ENCODE assay signal across 13 mouse cellular contexts in genomic region chr16:87497171-87497570, GRCm38 (mm10). TPM values are rescaled to one million over a fixed set of nuclear protein-coding genes. Genes with fewer than 3 reads are reported as not detected.
A peak's percentile ranks its signal among the peaks of the same experiment; 100 is the strongest.
DNase-seq lines count a peak whose midpoint lies in the region; ATAC-seq and TF ChIP-seq lines count a peak whose summit lies in the region.
"Had no signal": no experiment of that assay in that cellular context is flagged by ENCODE, and none has a peak within 500 bp of the region (broad histone marks: within the 10 kb centered on the region; RNA-seq: fewer than 3 reads in every experiment).

No protein-coding gene starts in this region.

- WGBS in liver, embryonic 11.5 days: 83% methylated on average over 6 of the region's 6 CpGs
- 88% methylated on average over 6 of the region's 6 CpGs for WGBS in intestine, embryonic 16.5 days
- 82% methylated on average over 6 of the region's 6 CpGs for WGBS in liver, postnatal 0 days (ENCODE audit: insufficient replicate concordance)
- WGBS in forebrain, embryonic 16.5 days: 92% methylated on average over 6 of the region's 6 CpGs

- H3K4me1 ChIP-seq in liver, embryonic 11.5 days (replicated peaks; ENCODE audit: control insufficient read depth, insufficient read depth, low read length): peaks cover 15% of the 10 kb centered on the region
- peaks cover 2% of the 10 kb centered on the region for H3K4me1 ChIP-seq in ES-Bruce4 (ENCODE audit: control insufficient read depth, insufficient read depth, low read length)
- peaks cover 22% of the 10 kb centered on the region for H3K4me1 ChIP-seq in intestine, embryonic 16.5 days (ENCODE audit: control insufficient read depth, insufficient read depth, low read length)
- H3K4me1 ChIP-seq in liver, postnatal 0 days (ENCODE audit: insufficient read depth): peaks cover 22% of the 10 kb centered on the region
- H3K4me1 ChIP-seq in forebrain, embryonic 16.5 days (replicated peaks; ENCODE audit: control insufficient read depth, insufficient read depth, low read length): peaks cover 18% of the 10 kb centered on the region

- H3K9ac ChIP-seq in liver, embryonic 11.5 days (ENCODE audit: low read depth, low read length): no peak overlapping the region
- peak overlapping the region; percentile 95 for H3K9ac ChIP-seq in ES-Bruce4 (ENCODE audit: low read depth, poor library complexity, severe bottlenecking)
- H3K9ac ChIP-seq in intestine, embryonic 16.5 days (ENCODE audit: low read depth, low read length): no peak overlapping the region
- no peak overlapping the region for H3K9ac ChIP-seq in liver, postnatal 0 days (replicated peaks)
- no peak overlapping the region for H3K9ac ChIP-seq in forebrain, embryonic 16.5 days (replicated peaks; ENCODE audit: low read depth, low read length)
- H3K9ac ChIP-seq: heart, embryonic 12.5 days had no signal

- no peak for ATAC-seq in liver, embryonic 11.5 days (replicated peaks; ENCODE audit: low FRiP score)
- no peak for ATAC-seq in intestine, embryonic 16.5 days
- no peak for ATAC-seq in liver, postnatal 0 days
- no peak for ATAC-seq in CD4-positive, CD25-positive, alpha-beta regulatory T cell, adult 4 months
- no peak for ATAC-seq in forebrain, embryonic 16.5 days
- ATAC-seq: forebrain, embryonic 14.5 days; hindbrain, postnatal 0 days had no signal

- peak overlapping the region; percentile 63 for H3K4me2 ChIP-seq in liver, embryonic 11.5 days
- peak overlapping the region; percentile 53; the same call in 1 of the 2 replicates for H3K4me2 ChIP-seq in intestine, embryonic 16.5 days (ENCODE audit: low read depth, low read length)
- H3K4me2 ChIP-seq in liver, postnatal 0 days (ENCODE audit: low read depth, low read length): peak overlapping the region; percentile 96; the same call in 1 of the 2 replicates
- H3K4me2 ChIP-seq in forebrain, embryonic 16.5 days (ENCODE audit: low read length): no peak overlapping the region

- DNase-seq in liver, embryonic 11.5 days (ENCODE audit: low spot score): no peak
- no peak for DNase-seq in liver
- no peak for DNase-seq in liver, postnatal 0 days
- DNase-seq: cerebellum, postnatal 10 days; embryo, embryonic 11 days; left cerebral cortex, postnatal 4 days had no signal

- TF ChIP-seq CTCF in ES-Bruce4 (IDR thresholded peaks at IDR 0.05; ENCODE audit: low read depth, low read length): no peak
- TF ChIP-seq CTCF in liver, postnatal 0 days (IDR thresholded peaks at IDR 0.05; ENCODE audit: low read depth): no peak

- TF ChIP-seq EP300 in ES-Bruce4 (IDR thresholded peaks at IDR 0.05; ENCODE audit: insufficient read depth, low read depth, low read length): no peak
- TF ChIP-seq EP300 in liver, postnatal 0 days (IDR thresholded peaks at IDR 0.05; ENCODE audit: low read depth): no peak

- peaks cover 6% of the 10 kb centered on the region; the same call in 1 of the 2 replicates for H3K36me3 ChIP-seq in liver, embryonic 11.5 days (ENCODE audit: control insufficient read depth, insufficient read depth, low read length)
- peaks cover 19% of the 10 kb centered on the region for H3K36me3 ChIP-seq in ES-Bruce4 (ENCODE audit: control insufficient read depth, insufficient read depth, low read length, poor library complexity, severe bottlenecking)
- H3K36me3 ChIP-seq in intestine, embryonic 16.5 days (ENCODE audit: control insufficient read depth, insufficient read depth, low read length): no peaks in the 10 kb centered on the region
- peaks cover 13% of the 10 kb centered on the region for H3K36me3 ChIP-seq in liver, postnatal 0 days (replicated peaks; ENCODE audit: insufficient read depth, low read length)
- peaks cover 11% of the 10 kb centered on the region for H3K36me3 ChIP-seq in forebrain, embryonic 16.5 days (ENCODE audit: control insufficient read depth, insufficient read depth)

- H3K9me3 ChIP-seq in liver, embryonic 11.5 days (ENCODE audit: control insufficient read depth, low read length): no peaks in the 10 kb centered on the region
- H3K9me3 ChIP-seq in ES-Bruce4 (replicated peaks; ENCODE audit: control insufficient read depth, insufficient read depth, low read length, poor library complexity, severe bottlenecking): no peaks in the 10 kb centered on the region
- no peaks in the 10 kb centered on the region for H3K9me3 ChIP-seq in intestine, embryonic 16.5 days (ENCODE audit: control insufficient read depth, low read length)
- no peaks in the 10 kb centered on the region for H3K9me3 ChIP-seq in liver, postnatal 0 days (ENCODE audit: low read length)
- no peaks in the 10 kb centered on the region for H3K9me3 ChIP-seq in forebrain, embryonic 16.5 days (ENCODE audit: control insufficient read depth, low read length)
- H3K9me3 ChIP-seq: heart, embryonic 12.5 days had no signal

- TF ChIP-seq POLR2A in ES-Bruce4 (IDR thresholded peaks at IDR 0.05; ENCODE audit: insufficient read depth, low read length): no peak

- H3K27me3 ChIP-seq in liver, embryonic 11.5 days (replicated peaks; ENCODE audit: control insufficient read depth, insufficient read depth, low read length): no peaks in the 10 kb centered on the region
- H3K27me3 ChIP-seq in ES-Bruce4 (ENCODE audit: control insufficient read depth, insufficient read depth, low read length, poor library complexity, severe bottlenecking): no peaks in the 10 kb centered on the region
- H3K27me3 ChIP-seq in intestine, embryonic 16.5 days (replicated peaks; ENCODE audit: control insufficient read depth, insufficient read depth, low read length): no peaks in the 10 kb centered on the region
- H3K27me3 ChIP-seq in liver, postnatal 0 days (ENCODE audit: insufficient read depth, low read length): no peaks in the 10 kb centered on the region
- H3K27me3 ChIP-seq in forebrain, embryonic 16.5 days (replicated peaks; ENCODE audit: control insufficient read depth, insufficient read depth, low read length): no peaks in the 10 kb centered on the region
- H3K27me3 ChIP-seq: heart, embryonic 12.5 days had no signal

- peak overlapping the region; percentile 82 for H3K4me3 ChIP-seq in liver, embryonic 11.5 days (ENCODE audit: low read depth, low read length)
- no peak overlapping the region for H3K4me3 ChIP-seq in ES-Bruce4 (ENCODE audit: low read depth, low read length)
- no peak overlapping the region for H3K4me3 ChIP-seq in intestine, embryonic 16.5 days (ENCODE audit: low read length)
- no peak overlapping the region for H3K4me3 ChIP-seq in liver, postnatal 0 days (ENCODE audit: low read depth, low read length)
- H3K4me3 ChIP-seq in forebrain, embryonic 16.5 days (replicated peaks; ENCODE audit: low read length): no peak overlapping the region

- no peak overlapping the region for H3K27ac ChIP-seq in liver, embryonic 11.5 days (ENCODE audit: low read depth, low read length)
- H3K27ac ChIP-seq in ES-Bruce4 (ENCODE audit: insufficient read depth, low read length): no peak overlapping the region
- H3K27ac ChIP-seq in intestine, embryonic 16.5 days (ENCODE audit: low read length): no peak overlapping the region
- no peak overlapping the region for H3K27ac ChIP-seq in liver, postnatal 0 days (ENCODE audit: low read depth)
- no peak overlapping the region for H3K27ac ChIP-seq in forebrain, embryonic 16.5 days (ENCODE audit: low read length)
- H3K27ac ChIP-seq: hindbrain, postnatal 0 days had no signal

RNA-seq across cellular contexts. Expression of gene Cct8, which starts 1.5 kb away (rescaled TPM):
- 614 and 690 TPM in 2 replicates for polyA plus RNA-seq in liver, embryonic 11.5 days (2014; fragmentation: Nextera tagmentation; extraction: Ambion mirVana)
- polyA plus RNA-seq in ES-Bruce4 (2011; ENCODE audit: insufficient read depth, insufficient read length, low read depth, missing spikeins): 653 and 655 TPM in 2 replicates
- 357 and 397 TPM in 2 replicates for polyA plus RNA-seq in intestine, embryonic 16.5 days (2015; fragmentation: Nextera tagmentation; extraction: Ambion mirVana)
- 169 and 170 TPM in 2 replicates for polyA plus RNA-seq in liver, postnatal 0 days (2015; fragmentation: Nextera tagmentation; extraction: Ambion mirVana)
- 100 to 1,000 TPM; 381 to 398 TPM for polyA plus RNA-seq in CD4-positive, CD25-positive, alpha-beta regulatory T cell, adult 4 months (2017; shearing (Covaris generic))
- polyA plus RNA-seq in forebrain, embryonic 16.5 days (2015; fragmentation: Nextera tagmentation; extraction: Ambion mirVana): 450 and 485 TPM in 2 replicates

RNA-seq across cellular contexts. Expression of gene Usp16, which starts 42.7 kb away (rescaled TPM):
- polyA plus RNA-seq in liver, embryonic 11.5 days (2014; fragmentation: Nextera tagmentation; extraction: Ambion mirVana): 37.4 and 42.7 TPM in 2 replicates
- polyA plus RNA-seq in ES-Bruce4 (2011; ENCODE audit: insufficient read depth, insufficient read length, low read depth, missing spikeins): 48.6 and 50.4 TPM in 2 replicates
- 33.7 and 35.4 TPM in 2 replicates for polyA plus RNA-seq in intestine, embryonic 16.5 days (2015; fragmentation: Nextera tagmentation; extraction: Ambion mirVana)
- 21.8 and 23.6 TPM in 2 replicates for polyA plus RNA-seq in liver, postnatal 0 days (2015; fragmentation: Nextera tagmentation; extraction: Ambion mirVana)
- polyA plus RNA-seq in CD4-positive, CD25-positive, alpha-beta regulatory T cell, adult 4 months (2017; shearing (Covaris generic)): 10 to 100 TPM; 37.1 to 61.1 TPM
- polyA plus RNA-seq in forebrain, embryonic 16.5 days (2015; fragmentation: Nextera tagmentation; extraction: Ambion mirVana): 45.8 and 51.7 TPM in 2 replicates

RNA-seq across cellular contexts. Expression of gene Map3k7cl, which starts 56.0 kb away (rescaled TPM):
- not detected in 2 replicates for polyA plus RNA-seq in liver, embryonic 11.5 days (2014; fragmentation: Nextera tagmentation; extraction: Ambion mirVana)
- not detected in 2 replicates for polyA plus RNA-seq in ES-Bruce4 (2011; ENCODE audit: insufficient read depth, insufficient read length, low read depth, missing spikeins)
- polyA plus RNA-seq in intestine, embryonic 16.5 days (2015; fragmentation: Nextera tagmentation; extraction: Ambion mirVana): 0.21 and 0.44 TPM in 2 replicates
- polyA plus RNA-seq in liver, postnatal 0 days (2015; fragmentation: Nextera tagmentation; extraction: Ambion mirVana): 0.08 TPM in 1 of 2 replicates, not detected in the other
- polyA plus RNA-seq in CD4-positive, CD25-positive, alpha-beta regulatory T cell, adult 4 months (2017; shearing (Covaris generic)): not detected
- 0.13 TPM in 1 of 2 replicates, not detected in the other for polyA plus RNA-seq in forebrain, embryonic 16.5 days (2015; fragmentation: Nextera tagmentation; extraction: Ambion mirVana)
- polyA plus RNA-seq: forebrain, embryonic 14.5 days had no signal

RNA-seq across cellular contexts. Expression of gene Rwdd2b, which starts 56.8 kb away (rescaled TPM):
- polyA plus RNA-seq in liver, embryonic 11.5 days (2014; fragmentation: Nextera tagmentation; extraction: Ambion mirVana): 12.2 and 12.6 TPM in 2 replicates
- 4.3 and 6.6 TPM in 2 replicates for polyA plus RNA-seq in ES-Bruce4 (2011; ENCODE audit: insufficient read depth, insufficient read length, low read depth, missing spikeins)
- polyA plus RNA-seq in intestine, embryonic 16.5 days (2015; fragmentation: Nextera tagmentation; extraction: Ambion mirVana): 15.2 and 17.4 TPM in 2 replicates
- polyA plus RNA-seq in liver, postnatal 0 days (2015; fragmentation: Nextera tagmentation; extraction: Ambion mirVana): 4.6 and 5.2 TPM in 2 replicates
- polyA plus RNA-seq in CD4-positive, CD25-positive, alpha-beta regulatory T cell, adult 4 months (2017; shearing (Covaris generic)): 10 to 100 TPM in 1 of 2 experiments, 1 to 10 TPM in 1; 9.2 to 12.8 TPM
- 11.7 and 14.4 TPM in 2 replicates for polyA plus RNA-seq in forebrain, embryonic 16.5 days (2015; fragmentation: Nextera tagmentation; extraction: Ambion mirVana)
